14 mouse cellular contexts compared by ENCODE assay signal in genomic region chr5:142529915-142530314, GRCm38 (mm10). TPM values are rescaled to one million over a fixed set of nuclear protein-coding genes. Genes with fewer than 3 reads are reported as not detected.
A peak's percentile ranks its signal among the peaks of the same experiment; 100 is the strongest.
DNase-seq lines count a peak whose midpoint lies in the region; ATAC-seq lines count a peak whose summit lies in the region.
"Had no signal": no experiment of that assay in that cellular context is flagged by ENCODE, and none has a peak within 500 bp of the region (broad histone marks: within the 10 kb centered on the region; RNA-seq: fewer than 3 reads in every experiment).

Papolb (minus strand) TSS chr5:142530076.

- no peak within 1 kb of the TSS for H3K27ac ChIP-seq in heart, embryonic 16.5 days (ENCODE audit: low read length)
- no peak within 1 kb of the TSS for H3K27ac ChIP-seq in intestine, embryonic 15.5 days
- H3K27ac ChIP-seq in stomach, embryonic 16.5 days (ENCODE audit: low read length) = no peak within 1 kb of the TSS

- H3K4me1 ChIP-seq in heart, embryonic 16.5 days (ENCODE audit: control insufficient read depth, insufficient read depth, low read length) = peaks cover 6% of the 10 kb centered on the region
- peaks cover 5% of the 10 kb centered on the region; the same call in 1 of the 2 replicates for H3K4me1 ChIP-seq in intestine, embryonic 15.5 days (replicated peaks)
- no peaks in the 10 kb centered on the region for H3K4me1 ChIP-seq in stomach, embryonic 16.5 days (ENCODE audit: control insufficient read depth, insufficient read depth, low read length)

- 38% methylated on average over 40 of the region's 41 CpGs for WGBS in heart, embryonic 16.5 days
- 46% methylated on average over 36 of the region's 41 CpGs for WGBS in intestine, embryonic 15.5 days
- 34% methylated on average over 41 of the region's 41 CpGs for WGBS in stomach, embryonic 16.5 days

- peak within 1 kb of the TSS; percentile 20; the same call in 1 of the 2 replicates for H3K4me2 ChIP-seq in heart, embryonic 16.5 days (ENCODE audit: low read depth, low read length)
- H3K4me2 ChIP-seq in intestine, embryonic 15.5 days (replicated peaks) = peak within 1 kb of the TSS; percentile 36; the same call in 1 of the 2 replicates
- peak within 1 kb of the TSS; percentile 31; the same call in 1 of the 2 replicates for H3K4me2 ChIP-seq in stomach, embryonic 16.5 days (ENCODE audit: low read depth, low read length)

- DNase-seq in heart, postnatal 36 days = no peak
- peak; percentile 37 for DNase-seq in retina, postnatal 1 day
- DNase-seq in retina, embryonic 14.5 days (ENCODE audit: low spot score) = no peak
- no peak for DNase-seq in gastrocnemius, postnatal 14 days
- no peak for DNase-seq in left cerebral cortex, adult 11 months (ENCODE audit: low spot score)
- DNase-seq: adrenal gland, postnatal 36 days; gastrocnemius, postnatal 25 days; kidney, postnatal 36 days; right cerebral cortex, postnatal 25 days had no signal

- no peaks in the 10 kb centered on the region for H3K36me3 ChIP-seq in heart, embryonic 16.5 days (ENCODE audit: control insufficient read depth, insufficient read depth)
- H3K36me3 ChIP-seq in intestine, embryonic 15.5 days = no peaks in the 10 kb centered on the region
- no peaks in the 10 kb centered on the region for H3K36me3 ChIP-seq in stomach, embryonic 16.5 days (ENCODE audit: control insufficient read depth, insufficient read depth, low read length)
- H3K36me3 ChIP-seq: G1E had no signal

- no peak for ATAC-seq in heart, embryonic 16.5 days (replicated peaks; ENCODE audit: extremely low read depth, insufficient read depth, low FRiP score)
- no peak for ATAC-seq in intestine, embryonic 15.5 days
- ATAC-seq in stomach, embryonic 16.5 days (ENCODE audit: insufficient read depth, low FRiP score) = no peak

- H3K4me3 ChIP-seq in heart, embryonic 16.5 days (ENCODE audit: low read length) = no peak within 1 kb of the TSS
- H3K4me3 ChIP-seq in intestine, embryonic 15.5 days (replicated peaks) = no peak within 1 kb of the TSS
- H3K4me3 ChIP-seq in stomach, embryonic 16.5 days (replicated peaks; ENCODE audit: low read length) = peak within 1 kb of the TSS; percentile 10; the same call in 1 of the 2 replicates

- H3K27me3 ChIP-seq in heart, embryonic 16.5 days (ENCODE audit: control insufficient read depth, insufficient read depth, low read length) = peaks cover 4% of the 10 kb centered on the region
- H3K27me3 ChIP-seq in intestine, embryonic 15.5 days (replicated peaks) = 0 out of 2 replicates have a peak, but pooled peaks cover 5% of the 10 kb centered on the region
- H3K27me3 ChIP-seq in stomach, embryonic 16.5 days (ENCODE audit: control insufficient read depth, insufficient read depth, low read length) = peaks cover 10% of the 10 kb centered on the region

- H3K9ac ChIP-seq in heart, embryonic 16.5 days (ENCODE audit: low read length) = no peak within 1 kb of the TSS
- H3K9ac ChIP-seq in intestine, embryonic 15.5 days = no peak within 1 kb of the TSS
- H3K9ac ChIP-seq in stomach, embryonic 16.5 days (ENCODE audit: low read length) = peak within 1 kb of the TSS; percentile 21; the same call in 1 of the 2 replicates

- no peaks in the 10 kb centered on the region for H3K9me3 ChIP-seq in heart, embryonic 16.5 days (replicated peaks; ENCODE audit: control insufficient read depth, low read length)
- H3K9me3 ChIP-seq in intestine, embryonic 15.5 days = no peaks in the 10 kb centered on the region
- no peaks in the 10 kb centered on the region for H3K9me3 ChIP-seq in stomach, embryonic 16.5 days (replicated peaks; ENCODE audit: control insufficient read depth, low read length)
- H3K9me3 ChIP-seq: G1E had no signal

- intact Hi-C loops in heart, postnatal 36 days (cut with DNase I) = no loop called here
- intact Hi-C loops in gastrocnemius, postnatal 14 days (cut with DNase I; ENCODE audit: low total_unique reads) = no loop called here

RNA-seq across cellular contexts. Expression of gene Papolb, which starts in this region (rescaled TPM):
- 0.05 and 0.14 TPM in 2 replicates for polyA plus RNA-seq in heart, embryonic 16.5 days (2015; fragmentation: Nextera tagmentation; extraction: Ambion mirVana)
- under 1 TPM in 1 of 2 experiments, not detected in 1; 0.14 TPM for total RNA-seq in heart, postnatal 36 days (2021)
- polyA plus RNA-seq in intestine, embryonic 15.5 days (2015; fragmentation: Nextera tagmentation; extraction: Ambion mirVana) = 0.05 and 0.08 TPM in 2 replicates
- polyA plus RNA-seq in stomach, embryonic 16.5 days (2015; fragmentation: Nextera tagmentation; extraction: Ambion mirVana) = not detected in 2 replicates
- under 1 TPM; 0.10 to 0.18 TPM for total RNA-seq in gastrocnemius, postnatal 14 days (2021)
- total RNA-seq: common myeloid progenitor, adult 5-6 weeks had no signal
- polyA plus RNA-seq: G1E had no signal
